Mouse (Mus musculus) heart, postnatal 25 days (tissue): ENCODE results near the gene Slc44a1. TPM values are rescaled to one million over a fixed set of nuclear protein-coding genes. Genes with fewer than 3 reads are reported as not detected.

Experiments
- DNase-seq: peaks from one replicate; pipeline ENCODE4 v3.0.0; 2022; ENCODE audit warnings: low spot score
- intact Hi-C: fragments of 180-260 bp; cut with DNase I; formaldehyde crosslinking; loops from one replicate; pipeline ENCODE4 v1.15.1; 2025
- total RNA-seq, 2 experiments: library from RNA; stranded (reverse); gene quantifications; 2 replicates each; pipeline ENCODE4 v1.2.3; 2021

Gene Slc44a1
- 10 to 100 TPM; 30.8 to 34.6 TPM for total RNA-seq

DNA sequence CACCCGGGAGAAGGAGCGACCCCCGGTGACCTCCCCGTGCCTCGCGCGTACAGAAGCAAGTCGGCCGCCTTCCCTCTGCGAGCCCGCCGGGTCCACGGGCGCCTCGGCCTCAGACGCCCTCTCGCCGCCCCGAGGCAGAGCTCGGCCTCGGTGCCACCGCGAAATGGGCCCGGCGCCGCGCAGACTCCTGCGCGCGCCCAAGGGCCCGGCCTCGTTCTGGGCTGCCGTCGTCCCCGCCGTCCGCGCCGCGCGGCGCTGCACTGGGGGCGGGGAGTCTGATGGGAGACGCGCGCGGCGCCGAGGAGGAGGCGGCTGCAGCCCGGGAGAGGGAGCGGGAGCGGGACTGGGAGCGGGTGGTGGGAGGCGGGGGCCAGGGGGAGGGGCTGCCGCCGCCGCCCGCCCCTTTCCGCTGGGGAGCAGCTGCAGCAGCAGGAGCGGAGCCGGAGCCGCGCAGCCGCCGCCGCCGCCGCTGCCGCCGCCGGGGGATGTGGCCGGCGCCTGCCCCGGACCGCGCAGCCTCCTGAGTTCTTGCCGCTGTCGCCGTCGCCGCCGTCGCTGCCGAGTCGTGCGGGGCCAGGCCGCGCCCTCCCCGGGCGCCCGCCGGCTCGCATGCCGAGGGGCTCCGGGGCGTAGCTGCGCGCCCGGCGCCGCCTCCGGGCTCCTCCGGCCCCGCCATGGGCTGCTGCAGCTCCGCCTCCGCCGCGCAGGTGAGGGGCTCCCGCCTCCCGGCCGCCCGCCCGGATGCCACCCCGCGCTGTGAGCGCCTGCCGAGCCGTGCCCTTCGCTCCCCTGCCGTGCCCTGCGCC, at the start of gene Slc44a1:
TSS of gene Slc44a1 (plus strand) at position 404 of the 806 bp plus-strand sequence.
- intact Hi-C loops, result loop anchor here (5.0 kb wide), 2 partner anchors 77 to 318 kb away; no protein-coding TSS in a partner anchor
- DNase-seq, result peak; percentile 83

DNA sequence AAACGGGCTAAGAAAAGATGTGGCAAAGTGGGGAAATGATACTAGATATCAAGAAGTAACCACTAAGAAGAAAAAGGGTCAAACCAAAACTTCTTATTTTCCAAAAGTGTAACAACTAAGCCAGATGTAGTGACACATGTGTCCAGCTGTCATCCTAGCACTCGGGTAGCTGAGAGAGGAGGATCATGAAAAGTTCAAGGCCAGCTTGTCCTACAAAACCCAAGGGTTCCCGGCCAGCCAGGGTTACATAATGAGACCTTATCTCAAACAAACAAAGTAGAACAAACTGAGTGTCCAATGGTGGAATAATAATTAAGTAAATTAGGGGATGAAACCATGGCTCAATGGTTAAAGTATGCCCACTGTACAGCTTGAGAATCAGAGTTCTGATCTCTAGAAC, 45.2 kb upstream of the Slc44a1 start:
- peak; percentile 33 for DNase-seq
- intact Hi-C loops, result no loop called here

DNA sequence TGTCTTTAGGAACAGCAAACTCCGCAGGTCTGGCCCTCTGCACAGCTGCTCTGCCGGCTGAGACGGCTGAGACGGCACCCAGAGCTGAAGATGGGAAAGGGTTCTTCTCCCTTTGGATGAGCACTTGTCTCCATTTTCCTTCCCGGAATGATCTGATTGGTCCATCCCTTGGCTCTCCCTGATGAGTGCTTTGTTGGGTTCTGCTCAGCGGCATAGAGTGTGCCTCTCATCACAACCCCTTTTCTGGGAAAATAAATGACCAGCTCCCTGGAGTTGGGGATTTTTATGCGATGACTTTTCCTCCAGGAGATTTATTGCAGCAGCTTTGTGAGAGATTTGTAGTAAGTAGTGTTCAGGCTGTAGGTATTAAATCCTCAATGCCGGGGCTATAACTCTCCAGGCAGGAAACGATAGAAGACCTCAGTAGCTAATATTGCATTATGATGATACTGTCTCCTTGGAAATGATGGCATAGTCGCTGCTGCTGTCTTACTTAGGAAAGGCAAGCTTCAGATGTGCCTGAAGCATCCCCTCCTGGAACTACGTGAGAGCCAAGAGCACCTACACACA, 43.5 kb upstream of the Slc44a1 start:
- DNase-seq, result no peak
- intact Hi-C loops, result no loop called here

DNA sequence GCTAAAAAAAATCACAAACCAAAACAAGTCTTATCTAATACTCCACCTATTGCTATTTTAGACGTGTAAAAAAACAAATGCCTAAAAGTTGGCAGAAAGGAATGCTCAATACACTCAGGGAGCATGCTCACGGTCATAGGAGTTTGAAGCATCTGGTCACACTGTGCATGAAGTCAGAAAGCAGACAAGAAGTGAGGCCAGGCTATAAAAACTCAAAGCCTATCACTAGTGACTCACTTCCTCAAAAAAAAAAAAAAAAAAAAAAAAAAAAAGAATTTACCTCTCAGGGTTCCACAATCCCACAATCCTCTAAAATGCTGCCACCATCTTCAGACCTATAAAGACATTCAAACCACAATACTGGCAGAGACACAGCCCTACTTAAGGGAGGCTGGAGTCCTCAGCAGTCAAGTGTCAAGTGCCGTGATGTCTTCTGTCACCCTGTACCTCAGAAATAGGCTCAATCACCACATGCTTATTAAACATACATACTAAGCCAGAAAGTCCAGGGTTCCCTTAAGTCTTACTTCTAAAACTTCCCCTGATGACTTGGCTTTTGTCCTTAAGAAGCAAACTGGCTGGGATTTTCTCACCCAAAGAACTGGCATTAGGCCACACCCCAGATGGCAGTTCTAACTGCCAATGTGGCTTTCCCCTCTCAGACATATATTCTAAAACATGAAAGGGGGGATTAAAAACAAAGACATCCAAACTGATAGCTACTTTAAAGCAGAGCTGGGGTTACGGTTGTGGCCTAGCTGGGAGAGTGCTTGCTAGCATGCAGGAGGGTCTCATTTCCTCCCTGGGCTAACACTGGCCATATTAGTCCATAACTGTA, 42.7 kb upstream of the Slc44a1 start:
- no peak for DNase-seq

DNA sequence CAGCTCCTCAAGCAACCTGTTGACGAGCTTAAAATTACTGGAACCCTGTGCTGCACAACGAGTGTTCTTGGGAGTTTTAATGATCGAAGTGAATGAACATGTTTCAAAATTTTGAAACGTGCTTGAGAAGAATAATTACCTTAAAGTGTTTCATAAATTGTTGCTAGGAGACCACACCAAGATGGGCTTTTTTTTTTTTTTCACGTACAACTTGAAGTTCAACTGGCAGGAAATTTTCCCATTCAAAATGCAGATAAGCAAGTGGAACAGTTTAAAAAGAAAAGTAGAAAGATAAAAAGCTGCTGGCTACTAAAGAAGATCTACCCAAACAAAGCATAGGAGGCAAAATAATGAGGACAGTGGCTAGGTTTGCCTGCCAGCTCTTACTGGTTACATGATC, 41.7 kb upstream of the Slc44a1 start:
- DNase-seq, result no peak
- intact Hi-C loops, result no loop called here

More for the DNA sequence above, 42.7 kb upstream of the Slc44a1 start:
- intact Hi-C loops, result no loop called here

DNA sequence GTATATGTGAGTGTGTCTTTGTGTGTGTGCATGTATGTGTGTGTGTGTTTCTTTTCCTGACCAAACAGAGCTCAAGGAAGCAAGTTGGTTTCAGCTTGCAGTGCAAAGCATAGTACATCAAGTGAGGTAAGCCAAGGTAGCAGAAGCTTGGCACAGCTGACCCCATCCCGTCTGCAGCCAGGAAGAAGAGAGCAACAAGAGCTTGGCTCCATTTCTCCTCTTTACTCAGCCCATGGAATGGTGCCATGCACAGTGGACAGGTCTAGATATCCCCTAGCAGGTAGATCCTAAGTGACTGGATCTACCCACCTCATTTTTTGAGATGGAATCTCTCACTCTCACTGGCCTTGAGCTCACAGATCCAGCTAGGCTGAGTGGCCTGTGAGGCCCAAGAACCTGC, 40.8 kb upstream of the Slc44a1 start:
- intact Hi-C loops, result no loop called here
- DNase-seq, result no peak

DNA sequence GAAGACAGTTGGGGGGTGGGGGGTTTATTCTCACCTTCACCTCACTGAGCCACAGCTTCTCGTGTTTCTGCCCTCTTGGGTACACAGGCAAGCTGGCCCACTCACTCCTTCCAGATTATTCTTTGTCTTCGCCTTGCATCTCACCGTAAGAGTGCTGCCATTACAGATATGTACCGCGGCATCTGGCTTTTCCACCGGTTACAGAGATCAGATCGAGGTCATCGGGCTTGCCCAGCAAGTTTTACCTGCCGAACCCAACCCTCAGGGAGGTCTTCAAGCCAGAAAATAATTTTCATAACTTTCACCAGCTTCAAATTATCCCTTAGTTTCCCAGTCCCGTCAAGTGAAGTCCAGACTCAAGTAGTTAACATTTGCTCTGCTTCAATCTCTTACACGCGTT, 36.8 kb upstream of the Slc44a1 start:
- no peak for DNase-seq
- intact Hi-C loops, result no loop called here

DNA sequence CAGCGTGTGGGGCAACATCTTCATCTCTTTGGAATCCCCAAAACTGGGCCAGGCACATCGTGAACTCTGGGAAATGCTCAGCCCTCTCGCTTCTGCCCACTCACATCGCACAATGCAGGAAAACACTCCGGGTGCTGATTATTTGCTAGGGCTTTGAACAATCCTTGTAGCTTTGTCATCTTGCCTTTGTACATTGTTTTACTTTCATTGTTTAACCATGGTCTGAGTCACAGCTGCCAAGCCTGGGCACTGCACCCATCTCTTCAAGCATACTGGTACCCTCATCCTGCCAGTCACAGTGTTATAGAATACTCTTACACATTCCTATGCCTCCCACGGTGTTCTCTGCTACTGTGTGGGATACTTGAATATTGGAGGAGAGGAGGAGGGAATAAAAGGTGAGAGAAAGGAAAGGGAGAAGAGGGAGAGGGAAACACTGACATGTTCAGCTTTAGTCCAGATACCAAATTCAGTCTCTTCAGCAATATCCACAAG, 35.7 kb upstream of the Slc44a1 start:
- intact Hi-C loops, result no loop called here

DNA sequence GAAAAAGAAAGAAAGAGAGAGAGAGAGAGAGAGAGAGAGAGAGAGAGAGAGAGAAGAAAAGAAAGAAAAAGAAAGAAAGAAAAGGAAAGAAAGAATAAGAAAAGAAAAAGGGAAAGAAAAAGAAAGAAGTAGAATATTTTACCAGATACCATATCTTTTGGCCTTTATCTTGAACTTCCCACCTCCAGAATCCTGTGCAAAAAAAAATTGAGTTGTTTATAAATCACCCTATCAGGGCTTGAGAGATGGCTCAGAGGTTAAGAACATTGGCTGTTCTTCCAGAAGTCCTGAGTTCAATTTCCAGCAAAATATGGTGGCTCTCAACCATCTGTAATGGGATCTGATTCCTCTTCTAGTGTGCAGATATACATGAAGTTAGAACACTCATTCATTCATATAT, 33.3 kb upstream of the Slc44a1 start:
- intact Hi-C loops, result no loop called here
- no peak for DNase-seq

More for the DNA sequence above, 35.7 kb upstream of the Slc44a1 start:
- DNase-seq, result no peak

DNA sequence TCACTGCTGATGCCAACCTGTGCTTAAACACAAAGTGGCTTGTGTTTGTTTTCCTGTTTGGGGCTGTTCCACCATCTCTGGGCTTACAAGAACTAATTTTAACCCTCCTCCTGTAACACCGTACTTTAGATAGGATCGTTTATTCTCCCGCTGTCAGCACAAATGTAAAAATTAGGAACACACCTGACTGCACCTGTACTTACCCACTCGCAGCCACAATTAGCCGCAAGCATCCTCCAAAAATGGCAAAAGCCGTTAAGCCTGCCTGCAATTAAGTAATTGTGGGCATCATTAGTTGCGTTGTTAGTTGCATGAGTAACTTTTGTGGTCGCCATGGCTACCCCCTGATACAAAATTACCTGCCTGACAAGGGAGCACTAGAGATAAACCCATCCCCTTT, 31.4 kb upstream of the Slc44a1 start:
- DNase-seq, result no peak
- intact Hi-C loops, result no loop called here

DNA sequence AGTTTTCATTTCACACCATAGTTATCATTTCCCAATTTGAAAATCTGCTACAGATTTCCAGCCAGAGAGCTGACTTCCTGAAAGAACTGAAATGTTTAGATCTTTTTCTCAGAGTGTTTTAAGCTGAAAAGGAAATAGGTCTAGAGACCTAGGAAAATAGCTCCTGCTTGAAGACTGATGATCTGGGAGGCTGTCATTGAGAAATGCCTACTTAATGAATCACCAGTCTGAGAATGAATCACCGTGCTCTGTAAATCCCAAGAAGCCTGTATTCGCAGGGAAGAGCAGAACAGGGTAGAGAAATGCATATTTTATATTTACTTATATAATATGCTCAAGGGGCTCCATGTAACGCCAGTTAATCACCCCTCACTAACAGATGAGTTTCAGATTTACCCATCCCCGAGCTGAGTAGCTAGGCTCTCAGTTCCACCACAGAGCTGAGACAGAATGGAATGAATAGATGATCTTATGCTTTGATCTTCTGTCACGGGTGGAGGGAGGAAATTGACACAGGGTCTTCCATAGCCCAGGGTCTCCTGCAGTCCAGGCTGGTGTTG, 30.6 kb upstream of the Slc44a1 start:
- DNase-seq, result no peak
- intact Hi-C loops, result no loop called here

DNA sequence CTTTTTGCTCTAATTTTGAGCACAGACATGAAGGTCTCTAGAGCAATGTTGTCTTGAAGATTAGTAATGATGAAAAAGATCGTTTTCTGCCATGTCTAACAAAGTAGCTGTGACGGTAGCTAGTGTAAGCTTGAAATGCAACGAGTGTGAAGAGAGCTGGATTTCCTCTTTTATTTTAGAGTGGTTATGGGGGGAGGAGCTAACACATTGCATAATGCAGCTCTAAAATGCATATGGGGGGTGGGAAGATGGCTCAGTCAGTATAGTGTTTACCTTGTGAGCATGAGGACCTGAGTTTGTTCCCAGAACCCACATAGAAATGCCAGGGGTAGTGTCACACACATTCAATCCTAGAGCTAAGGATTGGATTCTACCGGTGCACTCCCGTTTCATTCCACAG, 29.5 kb upstream of the Slc44a1 start:
- DNase-seq, result no peak
- intact Hi-C loops, result no loop called here

DNA sequence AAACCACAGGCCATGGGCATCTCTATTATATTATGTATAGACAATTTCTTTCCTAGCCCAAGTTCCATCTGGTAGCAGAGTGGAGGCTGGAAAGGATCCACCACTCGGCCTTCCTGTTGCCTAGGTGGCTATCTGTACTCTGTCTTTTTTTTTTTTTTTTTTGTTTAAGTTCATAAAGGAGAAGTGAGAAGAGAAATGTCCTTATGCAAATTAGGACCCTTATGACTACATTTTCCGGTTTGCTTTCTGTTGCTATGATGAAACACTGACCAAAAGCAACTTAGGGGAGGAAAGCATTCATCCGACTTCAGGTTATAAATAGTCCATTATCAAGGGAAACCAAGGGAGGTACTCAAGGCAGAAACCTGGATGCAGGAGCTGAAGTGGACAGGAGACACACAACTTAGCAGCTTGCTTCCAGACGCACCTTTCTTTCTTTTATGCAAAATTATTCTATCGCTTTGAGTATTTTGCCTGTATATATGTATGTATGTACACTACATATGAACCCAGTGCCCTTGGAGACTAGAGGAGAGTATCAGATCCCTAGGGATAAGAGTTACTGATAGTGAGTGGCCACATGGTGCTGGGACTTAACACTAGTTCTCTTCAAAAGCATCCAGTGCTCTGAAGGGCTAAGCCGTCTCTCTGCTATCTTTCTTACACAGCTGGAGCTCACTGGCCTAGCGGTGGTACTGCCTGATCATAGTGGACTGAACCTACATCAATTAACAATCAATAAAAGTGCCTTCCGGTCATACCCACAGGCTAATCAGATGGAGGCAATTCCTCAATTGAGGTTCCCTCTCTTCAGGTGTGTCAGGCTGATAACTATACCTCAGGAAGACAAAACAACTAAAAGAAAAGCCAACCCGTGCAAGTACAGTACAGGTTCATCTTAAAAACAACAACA, 28.0 kb upstream of the Slc44a1 start:
- DNase-seq, result no peak
- intact Hi-C loops, result no loop called here

DNA sequence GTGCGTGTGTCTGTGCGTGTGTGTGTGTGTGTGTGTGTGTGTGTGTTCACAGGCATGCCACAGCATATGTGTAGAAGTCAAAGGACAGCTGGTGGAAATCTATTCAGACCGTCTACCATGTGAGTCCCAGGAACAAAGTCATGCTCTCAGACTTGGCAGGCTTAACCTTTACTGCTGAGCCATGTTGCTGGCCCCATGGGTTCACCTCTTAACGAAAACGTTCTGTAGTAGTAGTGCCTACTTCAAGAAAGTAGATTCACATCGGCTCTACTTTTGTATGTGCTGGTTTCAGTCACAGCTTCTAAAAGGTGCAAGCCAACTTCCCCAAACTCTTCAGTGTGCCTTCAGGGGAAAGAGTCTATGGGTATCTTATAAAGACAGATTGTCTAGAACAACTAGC, 27.2 kb upstream of the Slc44a1 start:
- intact Hi-C loops, result no loop called here
- DNase-seq, result no peak

DNA sequence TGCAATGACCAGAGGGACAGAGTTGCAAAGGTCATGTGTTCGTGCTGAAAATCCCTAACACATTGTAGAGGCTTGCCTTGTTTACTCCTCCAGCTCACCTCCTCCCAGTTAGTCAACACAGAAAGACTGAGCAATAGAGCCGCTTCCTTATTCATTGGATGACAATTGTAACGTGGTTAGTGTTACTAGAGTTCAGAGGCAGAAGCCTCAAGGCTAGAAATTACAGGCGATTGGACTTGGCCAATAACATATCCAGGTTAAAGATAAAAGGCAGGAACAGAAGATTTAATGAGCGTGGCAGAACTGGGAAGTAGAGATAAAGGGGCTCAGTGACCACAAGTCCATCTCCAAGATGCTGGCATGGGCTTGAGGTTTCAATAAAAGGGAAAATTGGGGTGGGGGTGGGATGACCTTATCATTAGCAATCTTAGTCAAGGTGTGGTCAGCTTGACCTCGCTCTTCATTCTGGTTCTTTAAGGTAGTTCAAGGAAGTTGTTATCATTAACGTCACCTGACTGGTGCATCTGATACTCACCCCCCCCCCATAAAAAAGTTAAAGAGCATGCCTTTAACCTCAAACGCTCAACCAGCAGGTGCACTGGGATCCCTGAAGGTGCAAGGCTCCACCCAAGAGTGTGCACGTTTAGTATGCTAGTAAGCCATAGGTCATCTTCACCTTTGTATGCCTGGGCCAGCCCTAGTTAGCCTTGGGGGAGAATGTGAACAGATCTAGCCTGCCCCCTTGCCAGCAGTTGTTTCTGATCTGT, 26.0 kb upstream of the Slc44a1 start:
- intact Hi-C loops, result no loop called here

DNA sequence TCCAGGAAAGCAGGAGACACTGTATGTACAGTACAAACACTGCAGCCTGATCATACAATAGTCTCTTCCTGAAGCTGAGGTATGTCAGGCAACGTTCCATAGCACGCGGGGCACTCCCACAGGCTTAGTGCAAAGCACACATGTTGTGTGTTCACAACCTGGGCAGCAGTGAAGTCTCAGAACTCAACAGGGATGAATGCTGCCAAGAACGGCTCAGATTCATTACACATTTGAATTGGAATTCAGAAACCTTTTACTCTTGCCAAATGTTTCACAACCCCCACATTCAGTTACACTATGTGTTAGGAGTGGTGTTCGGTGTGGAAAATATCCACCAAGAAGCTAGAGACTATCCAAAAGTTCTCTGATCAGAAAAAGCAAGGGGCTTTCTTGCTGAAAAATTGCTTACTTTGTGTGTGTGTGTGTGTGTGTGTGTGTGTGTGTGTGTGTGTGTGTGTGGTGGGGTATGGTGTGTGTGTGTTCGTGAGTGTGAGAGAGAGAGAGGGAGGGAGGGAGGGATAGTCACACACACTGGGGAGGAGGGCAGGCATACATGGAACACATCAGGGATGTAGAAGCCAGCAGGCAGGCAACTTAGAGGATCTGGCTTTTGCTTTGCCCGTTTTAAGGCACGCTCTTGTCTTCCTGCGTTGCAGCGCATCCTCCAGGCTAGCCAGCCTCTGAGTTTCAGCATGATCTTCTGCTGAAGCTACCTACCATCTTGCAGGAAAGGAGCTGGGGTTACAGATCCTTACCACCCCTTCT, 24.2 kb upstream of the Slc44a1 start:
- DNase-seq, result peak; percentile 23
- intact Hi-C loops, result no loop called here

More for the DNA sequence above, 26.0 kb upstream of the Slc44a1 start:
- DNase-seq, result no peak

DNA sequence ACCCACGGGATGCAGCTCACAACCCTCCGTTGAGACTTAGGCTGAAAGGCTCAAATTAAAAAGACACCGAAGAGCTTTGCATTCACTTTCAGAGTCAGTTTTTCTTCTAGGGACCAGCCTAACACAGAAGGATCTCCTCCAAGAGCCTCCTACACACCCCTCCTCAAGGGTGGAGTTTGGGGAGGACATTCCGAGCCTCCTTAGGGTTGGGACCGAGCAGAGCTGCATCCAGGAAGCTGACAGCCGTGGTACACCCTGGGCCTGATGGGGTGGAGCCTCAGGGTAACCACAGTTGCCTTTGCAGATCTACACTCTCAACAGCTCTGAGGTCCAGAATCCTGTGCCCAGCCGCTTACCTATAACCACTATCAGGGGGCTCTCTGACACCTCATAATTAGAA, 23.3 kb upstream of the Slc44a1 start:
- peak; percentile 26 for DNase-seq
- intact Hi-C loops, result no loop called here

DNA sequence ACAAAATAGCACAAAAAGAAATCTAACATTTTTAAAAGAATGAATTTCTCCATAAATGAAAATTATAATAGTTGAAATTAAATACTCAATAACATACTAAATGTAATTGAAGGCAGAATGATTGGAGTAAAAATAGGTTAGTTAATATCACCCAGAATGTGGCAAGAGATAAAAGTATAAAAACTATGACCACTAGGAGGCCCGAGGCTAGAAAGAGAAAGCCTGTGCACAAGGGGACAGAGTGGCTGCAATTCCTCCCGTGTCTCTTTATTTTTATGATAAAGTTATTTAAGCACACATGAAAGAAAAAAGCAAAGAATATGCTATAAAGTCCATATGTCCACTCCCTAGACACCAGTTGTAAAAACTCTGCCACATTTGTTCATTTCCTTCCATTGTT, 17.4 kb upstream of the Slc44a1 start:
- intact Hi-C loops, result no loop called here
- DNase-seq, result no peak
